Mouse (Mus musculus) layer of hippocampus, postnatal 10 days (tissue): ENCODE data around the gene Tnni1. TPM values are rescaled to one million over a fixed set of nuclear protein-coding genes. Genes with fewer than 3 reads are reported as not detected.
A peak's percentile ranks its signal among the peaks of the same experiment; 100 is the strongest.

Experiments used
- DNase-seq, 2 experiments: peaks; one replicate each; pipeline ENCODE4 v3.0.0; 2021; ENCODE audit warnings: low spot score in 2 of 2
- total RNA-seq, 2 experiments: library from RNA; stranded (reverse); gene quantifications; 2 replicates each; pipeline ENCODE4 v1.2.3; 2021

Gene Tnni1
- total RNA-seq, 2 experiments from 2014 or later, result not detected

- no peak for DNase-seq
Observed at GRCm38 (mm10) chr1:135840675-135841395, 61.6 kb downstream of the Tnni1 start.

- no peak for DNase-seq
Observed at GRCm38 (mm10) chr1:135843519-135844262, 64.5 kb downstream of the Tnni1 start.

- no peak for DNase-seq
Observed at GRCm38 (mm10) chr1:135844481-135844880, 65.2 kb downstream of the Tnni1 start.

GRCm38 (mm10) chr1:135846632-135847031 is 67.4 kb downstream of the Tnni1 start:
- DNase-seq, result no peak

GRCm38 (mm10) chr1:135847139-135847562 is 67.9 kb downstream of the Tnni1 start:
- peak in 1 of 2 experiments; percentile 43 for DNase-seq

- no peak for DNase-seq
Observed at GRCm38 (mm10) chr1:135847611-135848351, 68.5 kb downstream of the Tnni1 start.

DNA sequence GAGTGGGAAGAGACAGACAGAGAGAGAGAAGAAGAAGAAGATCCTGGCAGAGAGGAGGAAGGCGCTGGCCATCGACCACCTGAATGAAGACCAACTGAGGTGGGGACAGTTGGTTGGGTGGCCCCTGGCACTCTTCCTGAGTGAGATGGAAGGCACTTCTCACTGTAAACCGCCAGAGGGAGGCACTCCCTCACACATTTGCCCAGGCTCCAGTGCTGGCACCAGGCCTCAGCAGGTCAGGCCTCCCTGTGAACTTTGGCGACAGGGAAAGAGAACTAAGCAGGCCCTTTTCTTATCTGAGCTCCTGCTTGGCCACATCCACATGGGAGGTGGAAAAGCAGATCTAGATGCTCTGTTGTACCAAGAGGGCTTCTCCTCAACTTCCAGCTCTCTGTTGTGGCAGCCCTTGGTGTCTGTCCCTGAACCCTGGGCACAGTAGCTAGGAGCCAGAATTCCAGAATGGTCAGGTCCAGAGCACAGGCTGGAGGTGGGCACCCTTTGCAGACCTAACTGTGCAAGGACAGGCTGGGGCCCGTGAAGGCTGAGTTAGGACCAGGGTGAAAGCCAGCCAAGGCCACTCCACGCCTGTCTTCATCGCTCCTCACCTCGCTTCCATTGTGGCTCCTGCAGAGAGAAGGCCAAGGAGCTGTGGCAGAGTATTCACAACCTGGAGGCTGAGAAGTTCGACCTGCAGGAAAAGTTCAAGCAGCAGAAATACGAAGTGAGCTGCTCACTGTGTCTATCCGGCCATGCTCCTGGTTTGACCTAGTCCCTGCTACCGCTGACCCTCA is 71.7 kb downstream of the Tnni1 start:
- peak; percentile 53 to 62 for DNase-seq

GRCm38 (mm10) chr1:135852044-135852756 is 73.0 kb downstream of the Tnni1 start:
- DNase-seq, result peak in 1 of 2 experiments; percentile 24

DNA sequence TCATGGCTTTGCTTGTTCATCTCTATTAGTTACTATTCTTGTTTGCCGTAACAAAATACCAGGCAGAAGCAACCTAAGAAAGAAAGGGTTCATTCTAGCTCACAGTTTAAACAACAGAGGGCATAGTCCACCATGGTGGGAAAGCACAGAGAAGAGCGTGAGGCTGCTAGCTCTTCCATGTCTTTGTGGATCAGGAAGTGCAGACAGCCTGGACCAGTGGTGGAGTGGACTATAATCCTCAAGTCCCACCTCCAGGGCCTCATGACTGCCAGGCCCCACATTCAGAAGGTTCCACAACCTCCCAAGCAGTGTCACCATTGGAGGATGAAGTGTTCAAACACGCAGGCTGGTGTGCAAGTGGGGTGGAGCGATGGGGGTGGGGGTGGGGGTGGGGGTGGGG is 74.0 kb downstream of the Tnni1 start:
- DNase-seq, result no peak

DNA sequence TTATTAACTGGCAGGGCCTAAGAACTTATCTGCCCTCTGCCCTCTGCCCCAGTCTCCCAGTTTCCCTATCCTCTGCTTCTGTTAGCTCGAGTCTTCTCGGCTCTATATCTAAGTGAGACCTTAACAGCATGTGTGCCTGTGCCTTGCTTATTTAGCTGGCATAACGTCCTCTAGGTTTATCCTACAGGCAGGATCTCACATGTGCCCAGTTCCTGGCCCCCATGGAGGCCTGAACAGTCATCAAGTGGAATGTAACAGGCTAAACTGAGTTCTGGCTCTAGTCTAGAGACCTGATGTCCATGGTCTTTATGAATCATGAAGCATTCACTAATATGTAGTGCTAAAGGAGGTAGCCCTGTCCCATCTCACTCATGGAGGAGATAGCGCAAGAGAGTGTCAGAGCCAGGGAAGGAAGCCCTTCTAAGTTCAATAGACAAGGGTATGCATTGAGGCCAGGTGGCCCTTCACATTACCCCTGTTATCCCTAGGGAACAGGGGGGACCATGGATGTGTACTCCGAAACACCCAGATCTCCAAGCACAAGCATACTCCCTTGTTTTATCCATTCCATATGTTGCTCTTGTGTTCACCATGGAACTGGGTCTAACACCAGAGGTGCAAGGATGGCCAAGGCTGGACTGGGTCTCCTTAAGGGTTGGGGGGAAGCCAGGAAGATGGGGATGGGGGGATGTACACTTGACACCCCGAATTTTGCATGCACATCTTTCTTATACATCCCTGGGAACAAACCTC is 75.5 kb downstream of the Tnni1 start:
- DNase-seq, result no peak

DNA sequence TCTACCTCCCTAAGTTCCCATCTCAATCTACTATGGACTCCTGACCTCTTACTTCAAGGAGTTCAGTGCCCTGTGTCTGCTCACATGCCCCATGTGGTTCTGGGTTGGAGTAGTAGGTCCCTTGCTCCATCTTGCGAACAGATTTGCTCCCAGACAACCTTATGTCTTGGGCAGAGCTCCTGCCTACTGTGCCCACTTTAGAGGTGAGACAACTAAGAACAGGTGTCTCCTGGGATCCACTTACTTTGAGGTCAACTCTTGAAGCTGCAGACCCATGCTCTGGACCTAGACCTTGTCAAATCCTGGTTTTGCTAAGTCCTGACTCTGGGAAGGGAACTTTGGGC is 76.1 kb downstream of the Tnni1 start:
- no peak for DNase-seq

GRCm38 (mm10) chr1:135856070-135856469 is 76.8 kb downstream of the Tnni1 start:
- DNase-seq, result no peak

- no peak for DNase-seq
Observed at GRCm38 (mm10) chr1:135857137-135857775, 78.0 kb downstream of the Tnni1 start.

- no peak for DNase-seq
Observed at GRCm38 (mm10) chr1:135858533-135858932, 79.3 kb downstream of the Tnni1 start.

Other genes starting within 250 kb of the Tnni1 start
- 100 to 1,000 TPM; 214 to 218 TPM for gene Nav1, start 172.1 kb upstream of the Tnni1 start, total RNA-seq
- gene Csrp1, start 59.4 kb upstream of the Tnni1 start, total RNA-seq, result 10 to 100 TPM; 82.2 to 91.4 TPM
- 10 to 100 TPM; 12.3 to 12.7 TPM for gene Phlda3, start 13.3 kb upstream of the Tnni1 start, total RNA-seq
- 1 to 10 TPM in 1 of 2 experiments, under 1 TPM in 1; 0.64 to 1.1 TPM for gene Lad1, start 39.2 kb downstream of the Tnni1 start, total RNA-seq
- 1 to 10 TPM in 1 of 2 experiments, under 1 TPM in 1; 0.42 to 1.7 TPM for gene Tnnt2, start 56.9 kb downstream of the Tnni1 start, total RNA-seq
- under 1 TPM in 1 of 2 experiments, not detected in 1; 0.09 TPM for gene Pkp1, start 139.8 kb downstream of the Tnni1 start, total RNA-seq
- gene Igfn1, start 226.9 kb downstream of the Tnni1 start, total RNA-seq, result under 1 TPM; 0.04 to 0.23 TPM
- gene Tmem9, start 228.7 kb downstream of the Tnni1 start, total RNA-seq, result 10 to 100 TPM; 69.7 to 81.4 TPM